Mouse (Mus musculus): ENCODE measurements around the gene Sbno1. TPM values are rescaled to one million over a fixed set of nuclear protein-coding genes. Genes with fewer than 3 reads are reported as not detected.

Sbno1 gene
- polyA plus RNA-seq, 1 experiment from 2014 or later = 70.7 TPM

DNA sequence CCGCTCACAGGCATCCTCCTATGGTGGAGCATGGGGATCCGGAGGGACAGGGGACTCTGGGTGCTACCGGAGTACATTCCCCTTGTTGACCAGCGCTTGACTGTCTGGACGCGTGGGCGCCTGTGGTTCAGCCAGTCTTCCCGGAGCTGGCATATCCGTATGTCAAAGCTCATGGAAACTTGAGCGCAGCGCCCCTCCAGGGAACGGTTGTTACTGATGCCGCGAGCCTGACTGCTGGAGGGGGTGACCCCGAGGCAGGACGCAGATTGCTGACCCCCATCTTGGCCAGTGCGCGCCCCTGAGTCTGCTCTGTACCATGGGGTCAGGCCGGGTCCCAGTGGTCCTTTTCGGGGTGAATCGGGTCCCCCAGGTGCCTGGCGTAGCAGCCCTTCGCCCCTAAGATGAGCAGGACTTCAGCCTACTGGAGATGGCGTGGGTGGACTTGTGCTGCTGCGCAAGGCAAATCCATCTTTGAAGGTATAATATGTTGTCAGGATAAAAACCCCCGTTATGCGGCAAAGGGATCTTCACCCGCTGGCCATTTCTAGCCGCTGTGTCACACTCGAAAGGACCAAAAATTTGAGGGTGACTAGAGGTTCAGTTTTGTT, 14.4 kb upstream of the Sbno1 start:
- WGBS = under 1% methylated on average over 30 of the region's 30 CpGs
- H3K4me1 ChIP-seq = peaks cover 22% of the 10 kb centered on the region
- ATAC-seq (ENCODE audit: insufficient number of reproducible peaks, low FRiP score, low TSS enrichment, low read depth) = peak; percentile 59
- H3K27me3 ChIP-seq = no peaks in the 10 kb centered on the region
- peak overlapping the region; percentile 87 for H3K4me2 ChIP-seq
- H3K9me3 ChIP-seq = no peaks in the 10 kb centered on the region
- H3K27ac ChIP-seq = peak overlapping the region; percentile 89
- H3K36me3 ChIP-seq = no peaks in the 10 kb centered on the region
- peak overlapping the region; percentile 66 for H3K9ac ChIP-seq
- peak overlapping the region; percentile 84 for H3K4me3 ChIP-seq

DNA sequence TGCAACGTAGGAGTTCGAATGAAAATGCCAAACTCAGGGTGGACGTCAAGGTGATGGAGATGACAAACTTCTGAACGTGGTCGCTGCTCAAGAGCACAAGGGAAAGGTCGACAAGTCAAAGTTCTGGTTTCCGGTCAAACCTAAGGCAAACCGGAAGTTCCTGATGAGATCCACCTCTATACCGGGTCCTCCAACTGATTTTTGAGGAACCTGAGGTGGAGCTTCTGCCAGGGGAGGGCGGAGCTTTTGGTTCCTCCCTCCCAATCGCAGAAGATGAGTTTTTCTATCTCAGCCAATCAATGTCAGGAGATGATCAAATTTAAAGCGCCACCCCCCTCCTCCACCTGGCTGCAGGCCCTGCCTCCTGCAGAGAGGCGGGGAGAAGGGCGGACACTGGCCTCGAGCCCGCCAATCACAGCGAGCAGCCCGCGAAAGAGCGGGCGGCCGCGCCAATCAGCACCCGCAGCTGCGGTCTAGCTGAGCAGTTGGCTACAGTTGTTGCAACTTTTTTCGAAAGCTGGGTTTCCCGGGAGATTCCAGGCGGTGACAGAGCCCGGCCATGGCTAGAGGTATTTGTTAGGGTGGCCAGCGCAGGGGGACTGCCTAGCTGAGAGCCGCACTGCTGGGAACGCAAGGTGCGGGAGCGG, 13.8 kb upstream of the Sbno1 start, which contains the start of gene Kmt5a:
Gene Kmt5a, plus strand, starts transcription at position 484 of the 647 bp plus-strand sequence.
- no peaks in the 10 kb centered on the region for H3K9me3 ChIP-seq
- peak within 1 kb of the TSS; percentile 89 for H3K27ac ChIP-seq
- H3K4me3 ChIP-seq = peak within 1 kb of the TSS; percentile 84
- ATAC-seq (ENCODE audit: insufficient number of reproducible peaks, low FRiP score, low TSS enrichment, low read depth) = peak; percentile 95
- H3K9ac ChIP-seq = peak within 1 kb of the TSS; percentile 66
- no peaks in the 10 kb centered on the region for H3K36me3 ChIP-seq
- peaks cover 17% of the 10 kb centered on the region for H3K4me1 ChIP-seq
- peak within 1 kb of the TSS; percentile 87 for H3K4me2 ChIP-seq
- H3K27me3 ChIP-seq = no peaks in the 10 kb centered on the region
- WGBS = under 1% methylated on average over 34 of the region's 34 CpGs

DNA sequence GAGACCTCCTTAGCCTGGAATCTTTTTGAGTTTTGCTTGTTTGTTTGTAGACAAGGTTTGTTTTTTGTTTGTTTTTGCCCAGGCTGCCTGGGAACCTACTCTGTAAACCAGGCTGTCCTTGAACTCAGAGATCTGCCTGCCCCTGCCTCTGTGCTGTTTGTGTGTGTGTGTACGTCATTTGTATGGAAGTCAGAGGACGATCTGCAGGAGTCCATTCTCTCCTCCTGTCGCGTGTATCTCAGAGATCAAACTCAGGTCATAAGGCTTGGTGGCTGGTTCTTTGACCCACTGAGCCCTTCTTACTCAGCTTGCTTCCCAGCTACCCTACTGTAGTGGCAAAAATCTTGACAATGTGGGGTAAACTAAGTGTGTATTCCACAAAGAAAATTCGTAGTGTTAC, 12.9 kb upstream of the Sbno1 start:
- WGBS = 72% methylated on average over 5 of the region's 5 CpGs
- peak overlapping the region; percentile 87; the same call in 1 of the 2 replicates for H3K4me2 ChIP-seq
- no peaks in the 10 kb centered on the region for H3K36me3 ChIP-seq
- H3K27ac ChIP-seq = peak overlapping the region; percentile 69
- no peaks in the 10 kb centered on the region for H3K27me3 ChIP-seq
- no peak for ATAC-seq (ENCODE audit: insufficient number of reproducible peaks, low FRiP score, low TSS enrichment, low read depth)
- peak overlapping the region; percentile 84 for H3K4me3 ChIP-seq
- H3K4me1 ChIP-seq = peaks cover 15% of the 10 kb centered on the region; the same call in 1 of the 2 replicates
- H3K9ac ChIP-seq = no peak overlapping the region
- H3K9me3 ChIP-seq = no peaks in the 10 kb centered on the region

DNA sequence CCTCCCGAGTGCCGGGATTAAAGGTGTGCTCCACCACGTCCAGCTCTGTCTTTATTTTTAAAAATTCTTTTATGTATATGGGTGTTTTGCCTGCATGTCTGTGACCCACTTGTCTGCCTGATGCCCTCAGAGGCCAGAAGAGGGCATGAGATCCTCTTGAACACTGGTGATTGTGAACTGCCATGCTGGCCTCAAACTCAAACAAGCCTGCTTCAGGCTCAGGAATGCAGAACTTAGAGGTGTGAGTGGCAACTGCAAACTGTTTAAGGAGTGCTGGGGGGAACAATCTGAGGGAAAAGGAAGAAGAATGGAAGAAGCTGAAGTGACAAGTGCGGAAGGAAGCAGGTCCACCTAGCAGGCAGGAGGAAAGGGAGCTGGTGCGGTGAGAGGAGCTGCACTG, 12.4 kb upstream of the Sbno1 start:
- 91% methylated on average over 5 of the region's 5 CpGs for WGBS
- Histone ChIP-seq H3K27me3 (no peaks in the 10 kb centered on the region), H3K4me2 (no peak overlapping the region), H3K36me3 (no peaks in the 10 kb centered on the region), H3K9ac (no peak overlapping the region), H3K4me1 (peaks cover 15% of the 10 kb centered on the region; the same call in 1 of the 2 replicates), H3K27ac (no peak overlapping the region), H3K4me3 (no peak overlapping the region), H3K9me3 (no peaks in the 10 kb centered on the region)
- ATAC-seq (ENCODE audit: insufficient number of reproducible peaks, low FRiP score, low TSS enrichment, low read depth) = no peak

DNA sequence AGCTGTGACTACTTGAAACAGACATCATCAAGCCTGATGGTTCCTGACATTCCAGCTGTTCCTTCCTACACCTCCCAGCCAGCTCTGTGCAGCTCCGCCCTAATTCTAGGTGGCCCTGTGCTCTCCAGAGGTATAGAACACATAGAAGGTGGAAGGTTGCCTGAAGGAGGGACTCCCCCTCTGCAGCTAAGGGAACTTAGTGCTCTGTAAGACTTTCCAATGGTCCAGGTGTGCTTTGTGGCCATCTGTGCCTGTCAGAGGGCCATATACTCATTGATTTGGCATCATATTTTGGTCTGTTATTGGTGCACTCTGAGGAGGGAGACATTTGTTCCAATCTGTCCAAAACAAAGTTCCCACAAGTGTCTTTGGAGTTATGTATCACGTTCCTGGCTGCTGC, 7.2 kb upstream of the Sbno1 start:
- Histone ChIP-seq H3K4me1 (no peaks in the 10 kb centered on the region), H3K27ac (no peak overlapping the region), H3K9me3 (no peaks in the 10 kb centered on the region), H3K36me3 (no peaks in the 10 kb centered on the region), H3K4me3 (no peak overlapping the region), H3K27me3 (no peaks in the 10 kb centered on the region), H3K9ac (no peak overlapping the region), H3K4me2 (no peak overlapping the region)
- ATAC-seq (ENCODE audit: insufficient number of reproducible peaks, low FRiP score, low TSS enrichment, low read depth) = peak; percentile 30; the same call in 1 of the 2 replicates
- WGBS = 69% methylated on average over 2 of the region's 2 CpGs

DNA sequence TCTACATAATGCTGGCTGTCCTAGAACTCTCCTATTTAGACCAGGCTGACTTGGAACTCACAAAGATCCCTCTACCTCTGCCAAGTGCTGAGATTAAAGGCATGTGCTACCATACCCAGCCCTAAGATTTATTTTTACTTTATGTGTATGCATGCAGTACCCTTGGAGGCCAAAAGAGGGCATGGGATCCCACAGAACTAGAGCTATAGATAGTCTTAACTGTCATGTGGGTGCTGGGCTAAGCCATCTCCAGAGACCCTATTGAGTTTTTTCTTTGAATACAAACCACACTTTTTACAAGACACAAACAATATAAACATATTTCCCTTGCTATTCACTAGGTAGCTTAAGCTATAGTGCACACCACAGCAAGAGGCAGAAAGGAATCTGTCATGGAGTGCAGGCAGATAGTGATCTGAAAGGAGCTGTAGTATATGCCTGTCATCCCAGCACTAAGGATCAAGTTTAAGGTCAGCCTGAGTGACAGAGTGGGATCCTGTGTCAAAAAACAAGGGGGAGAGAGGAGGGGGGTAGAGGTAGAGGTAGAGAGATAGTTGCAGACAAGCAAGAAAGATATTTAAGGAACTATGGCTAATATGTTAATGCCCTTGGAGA, 6.7 kb upstream of the Sbno1 start:
- 0 out of 2 replicates have a peak, but pooled peaks have one; percentile 33 for ATAC-seq (ENCODE audit: insufficient number of reproducible peaks, low FRiP score, low TSS enrichment, low read depth)
- H3K36me3 ChIP-seq = no peaks in the 10 kb centered on the region
- no peaks in the 10 kb centered on the region for H3K9me3 ChIP-seq
- no peak overlapping the region for H3K4me3 ChIP-seq
- H3K9ac ChIP-seq = no peak overlapping the region
- H3K27ac ChIP-seq = no peak overlapping the region
- H3K27me3 ChIP-seq = no peaks in the 10 kb centered on the region
- no peaks in the 10 kb centered on the region for H3K4me1 ChIP-seq
- no peak overlapping the region for H3K4me2 ChIP-seq

DNA sequence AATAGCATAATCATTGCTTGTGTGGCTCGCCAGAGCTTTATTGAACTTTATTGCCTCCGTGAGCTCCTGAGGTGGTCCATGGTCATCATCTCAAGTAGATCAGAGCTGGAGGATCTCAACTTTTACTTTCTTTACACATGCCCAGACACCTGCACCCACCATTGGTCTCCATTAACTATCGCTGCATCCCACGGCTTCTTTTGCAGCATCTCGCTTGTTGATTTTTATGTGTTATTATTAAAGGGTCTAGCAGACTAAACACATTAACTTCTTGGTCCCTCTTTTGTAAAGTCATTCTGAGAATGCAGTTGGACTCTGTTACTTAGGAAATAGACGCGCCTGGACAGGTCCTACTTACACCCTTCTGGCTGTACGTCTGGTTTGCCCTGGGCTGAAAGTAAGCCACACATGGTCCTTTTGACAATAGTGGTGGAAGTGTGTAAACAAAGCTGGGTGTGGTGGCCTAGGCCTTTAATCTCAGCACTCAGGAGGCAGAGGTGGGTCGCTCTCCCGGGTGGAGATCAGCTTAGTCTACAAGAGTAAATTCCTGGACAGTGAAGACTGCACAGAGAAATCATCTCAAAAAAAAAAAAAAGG, 772 bp upstream of the Sbno1 start:
- Histone ChIP-seq H3K27me3 (no peaks in the 10 kb centered on the region), H3K9me3 (no peaks in the 10 kb centered on the region), H3K4me1 (0 out of 2 replicates have a peak, but pooled peaks cover 7% of the 10 kb centered on the region), H3K4me3 (peak overlapping the region; percentile 98), H3K27ac (peak overlapping the region; percentile 67), H3K4me2 (peak overlapping the region; percentile 50), H3K36me3 (peaks cover 6% of the 10 kb centered on the region; the same call in 1 of the 2 replicates), H3K9ac (no peak overlapping the region)
- ATAC-seq (ENCODE audit: insufficient number of reproducible peaks, low FRiP score, low TSS enrichment, low read depth) = no peak
- 83% methylated on average over 10 of the region's 10 CpGs for WGBS

DNA sequence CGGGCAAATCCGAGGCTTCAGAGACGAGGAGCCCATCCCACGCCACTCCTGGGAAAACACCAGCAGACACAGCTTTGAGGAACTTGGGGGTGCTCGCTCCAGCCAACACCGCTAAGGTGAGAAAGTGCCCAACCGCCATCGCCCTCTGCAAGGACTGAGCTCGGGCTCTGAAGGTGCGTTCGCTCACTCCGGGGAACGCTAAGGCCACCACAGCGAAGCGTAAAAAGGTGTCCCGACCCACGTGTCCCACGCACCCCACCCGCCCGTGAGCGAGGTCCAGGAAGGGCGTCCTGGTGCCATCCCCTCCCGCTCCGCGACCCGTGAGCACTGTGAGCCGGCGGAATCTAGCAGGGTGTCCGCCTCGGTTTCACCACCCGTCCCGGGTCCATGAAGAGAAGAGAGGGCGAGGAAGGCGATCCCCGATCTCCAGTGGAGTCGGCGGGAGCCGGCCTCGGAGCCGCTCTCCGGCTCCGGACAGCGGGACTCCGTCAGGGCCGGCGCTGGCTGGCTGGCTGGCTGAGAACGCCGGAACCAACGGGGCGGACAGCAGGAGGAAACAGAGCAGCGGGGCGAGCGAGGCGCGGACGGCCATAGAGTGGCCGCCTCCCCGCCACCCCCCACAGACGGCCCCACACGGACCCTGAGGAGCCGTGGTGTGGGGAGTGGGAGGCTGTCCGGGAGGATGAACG, 934 bp downstream of the Sbno1 start:
- H3K4me2 ChIP-seq = peak overlapping the region; percentile 89
- WGBS = under 1% methylated on average over 55 of the region's 63 CpGs
- peak overlapping the region; percentile 86 for H3K9ac ChIP-seq
- H3K4me1 ChIP-seq = 0 out of 2 replicates have a peak, but pooled peaks cover 7% of the 10 kb centered on the region
- H3K27me3 ChIP-seq = no peaks in the 10 kb centered on the region
- ATAC-seq (ENCODE audit: insufficient number of reproducible peaks, low FRiP score, low TSS enrichment, low read depth) = peak; percentile 61
- peak overlapping the region; percentile 98 for H3K4me3 ChIP-seq
- no peaks in the 10 kb centered on the region for H3K9me3 ChIP-seq
- H3K36me3 ChIP-seq = peaks cover 6% of the 10 kb centered on the region; the same call in 1 of the 2 replicates
- H3K27ac ChIP-seq = peak overlapping the region; percentile 86

DNA sequence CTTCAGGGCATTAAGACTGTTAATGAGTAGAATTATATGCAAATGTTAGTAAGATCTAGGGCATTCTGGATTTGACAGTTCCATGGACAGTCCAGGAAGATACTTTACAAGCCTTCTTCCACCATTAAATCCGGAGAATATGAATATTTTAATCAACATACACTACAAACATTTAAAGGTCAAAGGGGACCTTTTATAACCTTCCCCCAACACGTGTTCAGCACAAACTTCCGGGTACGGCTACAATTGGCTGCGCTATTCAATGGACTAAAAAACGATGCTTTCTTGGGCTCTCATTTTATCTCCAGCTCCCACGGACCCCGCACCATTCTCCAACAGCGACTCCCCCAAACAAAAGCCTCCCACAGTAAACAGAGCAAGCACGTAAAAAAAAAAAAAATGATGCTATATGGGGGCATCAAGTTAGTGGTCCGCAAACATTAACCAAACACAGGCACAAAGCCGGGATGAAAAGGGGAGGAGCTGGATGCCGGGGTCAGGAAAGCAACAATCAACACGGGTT, 1.5 kb downstream of the Sbno1 start:
- Histone ChIP-seq H3K36me3 (peaks cover 6% of the 10 kb centered on the region; the same call in 1 of the 2 replicates), H3K27me3 (no peaks in the 10 kb centered on the region), H3K4me3 (peak overlapping the region; percentile 98), H3K4me1 (0 out of 2 replicates have a peak, but pooled peaks cover 7% of the 10 kb centered on the region), H3K9ac (peak overlapping the region; percentile 86), H3K27ac (peak overlapping the region; percentile 86; the same call in 1 of the 2 replicates), H3K9me3 (no peaks in the 10 kb centered on the region), H3K4me2 (peak overlapping the region; percentile 89)
- 2% methylated on average over 14 of the region's 14 CpGs for WGBS
- ATAC-seq (ENCODE audit: insufficient number of reproducible peaks, low FRiP score, low TSS enrichment, low read depth) = no peak

DNA sequence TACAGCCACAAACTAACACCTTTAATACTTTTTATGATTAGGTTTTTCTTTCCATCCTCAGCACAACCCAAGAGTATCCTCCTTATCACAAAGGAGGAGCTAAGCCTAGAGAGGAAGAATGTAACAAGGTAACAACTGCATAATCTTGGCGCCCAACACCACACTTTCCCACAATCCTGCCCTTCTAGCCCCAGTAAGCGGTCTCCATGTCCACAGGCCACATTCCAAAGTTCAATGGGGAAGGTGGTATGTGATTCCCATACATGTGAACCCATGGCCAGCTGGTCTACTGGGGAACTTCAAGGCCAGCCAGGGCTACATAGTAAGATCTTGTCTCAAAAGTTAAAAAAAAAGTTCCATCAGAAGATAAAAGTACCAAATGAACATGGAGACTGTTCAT, 4.0 kb downstream of the Sbno1 start:
- H3K27ac ChIP-seq = no peak overlapping the region
- no peak for ATAC-seq (ENCODE audit: insufficient number of reproducible peaks, low FRiP score, low TSS enrichment, low read depth)
- 90% methylated on average over 2 of the region's 2 CpGs for WGBS
- H3K9ac ChIP-seq = no peak overlapping the region
- 0 out of 2 replicates have a peak, but pooled peaks cover 7% of the 10 kb centered on the region for H3K4me1 ChIP-seq
- no peaks in the 10 kb centered on the region for H3K9me3 ChIP-seq
- H3K4me3 ChIP-seq = no peak overlapping the region
- no peaks in the 10 kb centered on the region for H3K27me3 ChIP-seq
- H3K4me2 ChIP-seq = no peak overlapping the region
- H3K36me3 ChIP-seq = peaks cover 6% of the 10 kb centered on the region

DNA sequence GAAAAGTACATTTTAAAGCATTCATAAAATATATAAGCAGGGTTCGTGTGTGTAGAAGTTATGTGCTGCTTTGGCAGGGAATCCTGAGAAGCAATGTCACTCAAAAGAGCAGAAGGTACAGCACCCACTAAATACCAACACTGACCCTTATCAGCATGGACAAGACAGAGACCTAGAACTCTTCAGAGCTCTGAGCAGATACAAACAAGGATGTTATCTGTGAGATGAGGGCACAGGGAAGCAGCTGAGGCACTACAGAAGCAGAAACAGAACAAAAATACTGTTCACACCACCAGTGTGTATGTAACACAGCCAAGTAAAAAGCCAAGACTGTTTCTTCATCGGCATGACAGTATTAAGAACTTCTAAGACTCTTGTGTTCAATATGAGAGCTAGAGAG, 6.9 kb downstream of the Sbno1 start:
- Histone ChIP-seq H3K4me2 (no peak overlapping the region), H3K9ac (no peak overlapping the region), H3K9me3 (no peaks in the 10 kb centered on the region), H3K36me3 (peaks cover 15% of the 10 kb centered on the region), H3K4me1 (no peaks in the 10 kb centered on the region), H3K27ac (no peak overlapping the region), H3K27me3 (no peaks in the 10 kb centered on the region), H3K4me3 (no peak overlapping the region)
- no peak for ATAC-seq (ENCODE audit: insufficient number of reproducible peaks, low FRiP score, low TSS enrichment, low read depth)
- 82% methylated on average over 2 of the region's 2 CpGs for WGBS

Measured in limb, embryonic 15.5 days (tissue).